Mouse (Mus musculus): Measurements from ENCODE around the gene Peli2. TPM values are rescaled to one million over a fixed set of nuclear protein-coding genes. Genes with fewer than 3 reads are reported as not detected.
A peak's percentile ranks its signal among the peaks of the same experiment; 100 is the strongest.

Peli2 gene
- polyA plus RNA-seq, 1 experiment from 2014 or later, result 15.3 TPM

DNA sequence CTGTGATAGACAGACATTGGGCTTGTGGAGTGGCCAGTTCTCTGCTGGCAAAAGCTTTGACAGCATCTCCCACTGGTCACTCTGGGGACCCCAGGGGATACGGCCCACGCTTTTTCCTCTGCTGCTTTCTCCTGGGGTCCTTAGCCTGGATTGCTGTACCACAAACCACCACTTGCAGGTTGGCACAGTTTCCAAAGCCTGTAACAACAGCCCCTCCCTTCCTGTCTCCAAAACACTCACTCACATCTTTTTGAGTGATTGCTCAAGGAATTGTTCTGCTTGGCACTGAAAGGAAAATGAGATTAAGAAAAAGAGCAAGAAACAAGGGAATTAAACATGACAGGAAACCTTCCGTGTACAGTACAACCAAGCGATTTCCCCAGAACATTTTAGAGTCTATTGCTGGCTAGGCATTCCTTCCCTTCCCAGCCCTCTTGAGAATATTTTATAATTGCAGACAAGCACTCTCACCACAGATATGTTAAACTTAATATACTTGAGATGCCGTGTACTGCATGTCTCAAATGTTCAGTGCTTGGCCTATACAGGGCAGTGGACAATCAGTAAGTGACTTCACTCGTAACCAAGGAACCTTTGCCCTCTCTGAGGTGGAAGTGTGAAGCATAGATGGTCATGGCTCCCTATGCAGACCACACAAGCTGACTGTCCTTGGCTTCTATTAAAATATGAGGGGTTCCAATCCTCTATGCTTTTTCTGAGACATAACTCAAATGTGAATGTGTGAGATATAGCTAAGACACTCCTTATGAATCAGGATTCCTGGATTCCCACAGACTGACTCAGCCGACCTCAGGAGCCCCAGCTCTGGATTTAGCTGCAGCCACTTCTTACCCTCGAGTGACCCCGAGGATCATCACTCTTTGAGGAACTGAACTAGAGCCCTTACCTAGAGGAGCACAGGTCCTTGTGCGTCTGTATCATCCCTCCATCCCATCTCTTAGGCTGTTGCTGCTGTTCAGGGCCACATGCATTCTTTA is 169.3 kb downstream of the Peli2 start:
- H3K4me3 ChIP-seq, result no peak overlapping the region
- no peaks in the 10 kb centered on the region for H3K27me3 ChIP-seq
- H3K4me1 ChIP-seq, result peaks cover 3% of the 10 kb centered on the region; the same call in 1 of the 2 replicates
- no peaks in the 10 kb centered on the region for H3K36me3 ChIP-seq
- no peak overlapping the region for H3K27ac ChIP-seq
- H3K4me2 ChIP-seq (replicated peaks), result no peak overlapping the region
- no peak for ATAC-seq (ENCODE audit: low FRiP score)
- H3K9ac ChIP-seq, result no peak overlapping the region
- WGBS, result 83% methylated on average over 10 of the region's 10 CpGs
- H3K9me3 ChIP-seq (replicated peaks), result no peaks in the 10 kb centered on the region

DNA sequence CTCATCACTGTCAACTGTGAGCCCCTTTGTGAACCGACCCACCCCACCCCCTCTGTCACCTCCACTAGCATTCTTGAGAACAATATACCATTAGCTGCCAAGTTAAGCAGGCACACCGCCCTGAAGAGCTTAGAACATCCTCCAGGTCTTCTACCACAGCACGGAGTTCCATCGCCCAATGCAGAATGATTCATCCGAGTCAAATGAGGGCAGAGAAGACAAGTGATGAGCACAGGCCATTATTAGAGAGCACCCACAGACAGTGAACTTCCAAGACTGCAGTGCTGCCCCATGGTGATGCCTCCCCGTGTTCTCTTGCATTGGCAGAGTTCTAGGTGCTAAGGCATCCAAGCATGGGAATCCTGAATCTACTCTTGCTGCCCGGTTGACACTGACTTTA is 172.9 kb downstream of the Peli2 start:
- WGBS, result 87% methylated on average over 7 of the region's 7 CpGs
- Histone ChIP-seq H3K9me3 (replicated peaks) (no peaks in the 10 kb centered on the region), H3K36me3 (no peaks in the 10 kb centered on the region), H3K27me3 (no peaks in the 10 kb centered on the region), H3K4me2 (replicated peaks) (no peak overlapping the region), H3K4me1 (peaks cover 7% of the 10 kb centered on the region), H3K27ac (no peak overlapping the region), H3K9ac (no peak overlapping the region), H3K4me3 (no peak overlapping the region)
- ATAC-seq (ENCODE audit: low FRiP score), result no peak

DNA sequence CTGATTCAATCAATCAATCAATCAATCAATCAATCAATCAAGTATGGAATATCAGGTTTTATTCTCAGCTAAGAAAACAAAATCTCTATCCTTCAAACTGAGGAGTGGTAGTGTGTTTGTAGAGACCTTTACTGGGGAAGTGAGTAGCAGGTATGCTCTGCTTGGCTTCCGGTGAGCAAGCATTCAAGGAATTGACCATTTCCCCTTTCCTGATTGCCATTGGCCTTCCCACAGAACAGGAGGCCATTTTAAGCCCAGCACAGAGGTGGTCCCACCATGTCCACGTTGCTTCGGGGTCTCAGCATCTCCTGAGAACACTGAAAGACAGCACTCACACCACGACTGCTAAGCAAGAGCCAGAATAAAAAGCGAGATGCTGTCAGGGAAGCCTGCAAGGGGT is 174.8 kb downstream of the Peli2 start:
- Histone ChIP-seq H3K4me1 (peaks cover 7% of the 10 kb centered on the region), H3K27me3 (no peaks in the 10 kb centered on the region), H3K4me2 (replicated peaks) (0 out of 2 replicates have a peak overlapping the region, but pooled peaks have one; percentile 19), H3K36me3 (no peaks in the 10 kb centered on the region), H3K9ac (no peak overlapping the region), H3K4me3 (no peak overlapping the region), H3K27ac (peak overlapping the region; percentile 35; the same call in 1 of the 2 replicates), H3K9me3 (replicated peaks) (no peaks in the 10 kb centered on the region)
- 61% methylated on average over 5 of the region's 5 CpGs for WGBS
- ATAC-seq (ENCODE audit: low FRiP score), result no peak

DNA sequence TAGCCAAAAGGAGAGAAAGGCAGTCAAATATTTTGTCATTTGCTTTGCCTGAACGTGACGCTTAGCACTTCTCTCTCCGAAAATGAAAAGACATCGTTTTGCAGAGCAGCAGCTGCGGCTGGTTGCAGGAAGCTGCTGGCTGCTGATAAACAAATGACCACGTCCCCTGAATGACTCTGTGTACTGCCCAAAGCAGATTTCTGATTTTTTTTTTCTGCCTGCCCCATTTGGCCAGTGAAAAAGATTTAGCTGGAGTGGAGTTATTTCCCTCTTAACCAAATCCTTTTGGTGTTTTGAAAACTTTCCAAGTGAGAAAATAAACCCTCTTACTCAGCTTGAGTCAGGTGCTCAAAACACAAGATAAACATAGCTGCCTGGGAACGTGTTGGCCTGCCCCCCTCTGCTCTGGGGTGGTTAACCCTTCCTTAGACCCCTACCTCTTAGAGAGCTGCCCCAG is 175.2 kb downstream of the Peli2 start:
- Histone ChIP-seq H3K9ac (no peak overlapping the region), H3K4me1 (peaks cover 7% of the 10 kb centered on the region), H3K9me3 (replicated peaks) (no peaks in the 10 kb centered on the region), H3K36me3 (no peaks in the 10 kb centered on the region), H3K27me3 (no peaks in the 10 kb centered on the region), H3K4me2 (replicated peaks) (0 out of 2 replicates have a peak overlapping the region, but pooled peaks have one; percentile 19), H3K27ac (peak overlapping the region; percentile 35; the same call in 1 of the 2 replicates), H3K4me3 (no peak overlapping the region)
- WGBS, result 28% methylated on average over 7 of the region's 7 CpGs
- no peak for ATAC-seq (ENCODE audit: low FRiP score)

DNA sequence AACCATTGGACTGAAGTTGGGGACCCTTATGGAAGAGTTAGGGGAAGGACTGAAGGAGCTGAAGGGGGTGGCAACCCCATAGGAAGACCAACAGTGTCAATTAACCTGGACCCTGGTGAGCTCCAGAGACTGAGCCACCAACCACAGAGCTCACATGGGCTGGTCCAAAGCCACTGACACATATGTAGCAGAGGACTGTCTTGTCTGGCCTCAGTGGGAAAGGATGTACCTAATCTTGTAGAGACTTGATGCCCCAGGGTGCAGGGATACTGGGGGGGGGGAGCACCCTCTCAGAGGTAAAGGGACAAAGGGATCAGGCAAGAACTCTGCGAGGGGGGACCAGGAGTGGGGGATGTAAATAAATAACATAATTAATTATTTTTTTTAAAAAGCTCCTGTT is 176.2 kb downstream of the Peli2 start:
- H3K4me1 ChIP-seq, result peaks cover 7% of the 10 kb centered on the region
- 88% methylated on average over 1 of the region's 1 CpGs for WGBS
- H3K27me3 ChIP-seq, result no peaks in the 10 kb centered on the region
- no peak for ATAC-seq (ENCODE audit: low FRiP score)
- H3K27ac ChIP-seq, result no peak overlapping the region
- no peak overlapping the region for H3K4me2 ChIP-seq (replicated peaks)
- H3K9me3 ChIP-seq (replicated peaks), result no peaks in the 10 kb centered on the region
- H3K9ac ChIP-seq, result no peak overlapping the region
- H3K36me3 ChIP-seq, result no peaks in the 10 kb centered on the region
- H3K4me3 ChIP-seq, result no peak overlapping the region

DNA sequence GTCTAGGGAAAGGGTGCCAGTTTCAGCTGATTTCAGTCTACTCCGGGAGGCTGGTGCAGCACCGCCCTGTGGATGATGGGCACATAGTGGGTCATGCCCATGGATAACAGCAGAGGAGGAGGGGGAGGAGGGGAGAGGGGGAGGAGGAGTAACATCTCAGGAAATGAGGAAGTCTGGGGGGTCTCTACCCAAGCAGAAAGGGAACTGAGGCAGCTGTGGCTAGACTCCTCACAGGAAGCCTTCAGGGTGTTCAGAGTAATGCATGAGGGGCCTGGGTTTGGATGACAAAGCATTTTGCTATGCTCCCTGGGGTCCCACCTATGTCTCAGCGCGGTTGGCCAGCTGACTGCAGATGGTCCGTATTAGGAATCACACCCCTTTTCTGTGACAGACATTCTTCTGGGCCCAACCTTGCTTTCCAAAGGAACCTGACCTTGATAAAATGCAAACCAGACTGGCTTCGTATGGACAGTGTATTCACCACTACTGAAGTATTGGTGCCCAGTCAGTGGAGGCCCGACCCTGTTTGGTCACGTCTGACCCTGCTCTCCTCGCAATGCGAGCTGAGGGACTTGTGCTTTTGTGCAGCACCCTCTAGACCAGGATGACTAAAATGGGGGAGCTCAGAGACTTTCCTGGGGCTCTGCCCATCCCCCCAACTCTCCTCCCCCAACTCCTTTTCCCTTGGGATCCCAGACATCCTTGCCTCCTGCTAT is 182.0 kb downstream of the Peli2 start:
- Histone ChIP-seq H3K9ac (no peak overlapping the region), H3K36me3 (no peaks in the 10 kb centered on the region), H3K4me2 (replicated peaks) (no peak overlapping the region), H3K27me3 (no peaks in the 10 kb centered on the region), H3K4me3 (no peak overlapping the region), H3K9me3 (replicated peaks) (0 out of 2 replicates have a peak, but pooled peaks cover 3% of the 10 kb centered on the region), H3K27ac (no peak overlapping the region), H3K4me1 (no peaks in the 10 kb centered on the region)
- 71% methylated on average over 10 of the region's 10 CpGs for WGBS
- ATAC-seq (ENCODE audit: low FRiP score), result no peak

DNA sequence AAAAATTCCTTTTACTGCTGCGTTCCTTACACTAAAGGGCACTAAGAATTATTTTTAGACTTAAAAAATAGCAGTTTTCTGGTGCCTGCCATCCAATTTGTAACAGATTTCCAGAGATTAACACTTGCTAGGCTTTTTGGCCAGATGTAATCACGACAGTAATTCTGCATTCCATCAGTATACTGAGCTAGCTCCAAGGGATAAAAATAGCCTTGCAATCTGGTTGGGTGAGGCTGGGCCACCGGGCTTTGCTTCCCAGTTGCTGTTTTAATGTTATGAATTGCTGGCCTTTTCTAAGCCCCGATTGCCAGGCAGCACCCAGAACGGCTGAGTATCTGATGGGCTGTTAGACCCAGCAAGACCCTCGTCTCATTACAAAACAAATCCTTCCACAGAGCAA is 182.6 kb downstream of the Peli2 start:
- H3K27ac ChIP-seq, result no peak overlapping the region
- WGBS, result 70% methylated on average over 6 of the region's 6 CpGs
- no peak for ATAC-seq (ENCODE audit: low FRiP score)

DNA sequence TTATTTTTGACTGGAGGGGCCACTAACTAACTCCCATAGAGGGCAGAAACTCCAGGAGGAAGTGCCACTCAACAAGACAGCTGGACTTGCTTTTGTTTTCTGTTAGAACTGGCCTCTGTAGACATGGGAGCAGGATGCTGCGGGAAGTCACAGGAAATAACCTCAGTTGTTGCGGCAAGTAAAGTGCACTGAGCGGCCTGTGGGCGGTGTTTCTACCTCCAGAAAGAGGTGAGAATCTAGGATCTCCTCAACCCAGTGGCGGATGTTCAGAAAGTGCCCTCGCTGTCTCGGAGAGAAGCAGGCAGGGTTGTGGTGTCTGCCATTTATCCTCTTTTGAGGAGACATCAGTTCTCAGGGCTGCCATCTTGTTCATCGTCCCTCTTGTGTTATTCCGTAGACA is 183.2 kb downstream of the Peli2 start:
- Histone ChIP-seq H3K27me3 (no peaks in the 10 kb centered on the region), H3K36me3 (no peaks in the 10 kb centered on the region), H3K27ac (no peak overlapping the region), H3K4me3 (no peak overlapping the region), H3K4me1 (no peaks in the 10 kb centered on the region), H3K9me3 (replicated peaks) (0 out of 2 replicates have a peak, but pooled peaks cover 6% of the 10 kb centered on the region), H3K4me2 (replicated peaks) (no peak overlapping the region), H3K9ac (no peak overlapping the region)
- 90% methylated on average over 9 of the region's 9 CpGs for WGBS
- no peak for ATAC-seq (ENCODE audit: low FRiP score)

More for the DNA sequence above, 182.6 kb downstream of the Peli2 start:
- H3K4me2 ChIP-seq (replicated peaks), result no peak overlapping the region
- no peaks in the 10 kb centered on the region for H3K36me3 ChIP-seq
- 0 out of 2 replicates have a peak, but pooled peaks cover 6% of the 10 kb centered on the region for H3K9me3 ChIP-seq (replicated peaks)
- H3K4me1 ChIP-seq, result no peaks in the 10 kb centered on the region
- no peaks in the 10 kb centered on the region for H3K27me3 ChIP-seq
- no peak overlapping the region for H3K9ac ChIP-seq
- H3K4me3 ChIP-seq, result no peak overlapping the region

DNA sequence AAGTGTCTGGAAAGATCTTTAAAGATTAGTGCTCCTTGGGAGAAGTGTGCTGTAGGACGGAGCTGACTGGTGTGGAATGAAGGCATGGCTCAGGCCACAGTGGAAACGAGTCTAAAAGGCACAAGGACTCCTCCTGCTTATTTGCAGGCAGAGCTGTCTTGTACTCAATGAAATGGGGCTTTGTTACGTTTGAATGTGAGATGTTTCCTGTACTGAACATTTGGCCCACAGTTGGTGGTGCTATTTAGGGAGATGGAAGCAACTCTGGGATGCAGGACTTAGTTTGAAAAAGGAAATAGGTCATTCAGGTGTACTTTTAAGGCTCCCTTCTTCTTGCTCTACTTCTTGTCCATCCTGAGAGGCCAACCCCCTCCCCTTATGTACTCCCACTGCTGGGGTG is 192.6 kb downstream of the Peli2 start:
- ATAC-seq (ENCODE audit: low FRiP score), result no peak
- WGBS, result 67% methylated on average over 3 of the region's 3 CpGs
- H3K36me3 ChIP-seq, result no peaks in the 10 kb centered on the region

DNA sequence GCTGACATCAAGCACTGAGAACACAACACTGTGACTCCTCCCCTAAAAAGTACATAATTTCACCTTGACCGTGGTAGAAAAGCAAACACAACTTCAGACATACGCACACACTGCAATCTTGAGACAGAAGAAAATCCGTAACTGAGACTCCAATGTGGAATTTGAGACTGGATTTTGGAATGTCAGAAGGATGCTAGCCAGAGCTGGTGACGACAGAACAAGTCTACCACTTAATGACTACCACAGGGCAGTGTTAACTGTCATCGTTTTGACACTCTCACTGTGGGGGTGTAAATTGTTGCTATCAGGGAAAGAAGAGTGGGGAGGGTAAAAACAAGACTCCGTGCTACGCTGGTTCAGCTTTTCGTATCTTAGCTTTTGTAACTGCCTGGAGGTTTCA is 195.8 kb downstream of the Peli2 start:
- Histone ChIP-seq H3K36me3 (no peaks in the 10 kb centered on the region), H3K9ac (no peak overlapping the region), H3K9me3 (replicated peaks) (no peaks in the 10 kb centered on the region), H3K27me3 (no peaks in the 10 kb centered on the region), H3K4me1 (no peaks in the 10 kb centered on the region), H3K4me2 (replicated peaks) (no peak overlapping the region), H3K27ac (no peak overlapping the region), H3K4me3 (no peak overlapping the region)
- no peak for ATAC-seq (ENCODE audit: low FRiP score)
- WGBS, result 72% methylated on average over 8 of the region's 8 CpGs

More for the DNA sequence above, 192.6 kb downstream of the Peli2 start:
- H3K4me2 ChIP-seq (replicated peaks), result no peak overlapping the region
- H3K4me1 ChIP-seq, result no peaks in the 10 kb centered on the region
- no peaks in the 10 kb centered on the region for H3K9me3 ChIP-seq (replicated peaks)
- no peak overlapping the region for H3K9ac ChIP-seq
- H3K27ac ChIP-seq, result no peak overlapping the region
- no peaks in the 10 kb centered on the region for H3K27me3 ChIP-seq
- H3K4me3 ChIP-seq, result no peak overlapping the region

DNA sequence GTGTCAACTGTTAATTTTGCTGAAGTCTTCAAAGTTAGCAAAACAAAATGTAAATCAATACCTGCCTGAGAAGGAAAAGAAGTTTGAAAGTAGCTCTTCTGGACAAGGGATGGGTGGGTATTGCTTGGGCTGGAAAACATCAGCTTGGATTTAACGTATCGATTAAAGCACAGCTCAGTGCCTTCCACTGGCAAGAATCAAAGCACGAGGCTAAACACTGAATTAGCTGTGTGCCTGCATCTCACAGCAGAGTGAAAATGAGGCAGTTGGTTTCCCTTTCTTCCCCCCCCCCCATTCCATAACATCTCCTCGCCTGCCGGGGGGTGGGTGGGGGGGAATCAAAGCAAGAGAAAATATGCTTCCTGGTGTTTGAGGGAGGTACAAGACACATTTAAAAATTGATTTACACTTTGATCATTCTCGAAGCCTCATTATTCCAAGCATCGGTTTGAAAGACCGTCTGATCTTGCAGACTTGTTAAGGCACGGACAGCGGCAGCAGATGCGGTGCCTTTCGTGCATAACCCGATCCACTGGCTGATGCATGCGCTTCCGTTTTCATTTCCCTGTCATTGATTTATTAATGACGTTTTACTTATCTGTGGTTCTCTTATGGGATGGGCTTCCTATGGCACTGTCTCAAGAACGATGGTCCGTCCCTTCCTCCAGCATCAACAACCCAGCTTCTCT is 203.3 kb downstream of the Peli2 start:
- Histone ChIP-seq H3K9me3 (replicated peaks) (no peaks in the 10 kb centered on the region), H3K27me3 (no peaks in the 10 kb centered on the region), H3K27ac (no peak overlapping the region), H3K4me1 (no peaks in the 10 kb centered on the region), H3K9ac (no peak overlapping the region), H3K4me3 (no peak overlapping the region), H3K4me2 (replicated peaks) (no peak overlapping the region), H3K36me3 (no peaks in the 10 kb centered on the region)
- WGBS, result 76% methylated on average over 18 of the region's 18 CpGs
- ATAC-seq (ENCODE audit: low FRiP score), result no peak

DNA sequence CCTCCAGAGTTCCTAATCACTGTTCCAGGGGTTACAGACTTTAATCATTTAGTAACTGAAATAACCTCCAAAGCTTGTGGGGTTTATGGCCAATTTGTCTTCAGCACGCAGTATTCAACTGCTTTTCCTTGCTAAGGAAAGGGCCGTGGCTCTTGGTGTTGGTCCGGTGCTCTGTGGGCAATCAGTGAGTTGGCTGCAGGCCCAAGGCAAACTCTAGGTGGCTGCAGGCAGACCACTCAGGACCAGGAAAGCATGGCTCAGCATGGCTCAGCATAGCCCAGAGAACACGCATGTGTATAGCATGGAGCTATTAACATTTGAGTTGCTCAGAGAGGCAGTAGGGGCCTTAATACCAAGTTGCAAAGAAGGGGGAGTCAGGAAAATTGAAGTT is 203.8 kb downstream of the Peli2 start:
- Histone ChIP-seq H3K27me3 (no peaks in the 10 kb centered on the region), H3K36me3 (no peaks in the 10 kb centered on the region), H3K4me3 (no peak overlapping the region), H3K9ac (no peak overlapping the region), H3K4me2 (replicated peaks) (no peak overlapping the region), H3K27ac (no peak overlapping the region), H3K9me3 (replicated peaks) (no peaks in the 10 kb centered on the region), H3K4me1 (no peaks in the 10 kb centered on the region)
- ATAC-seq (ENCODE audit: low FRiP score), result no peak
- WGBS, result 81% methylated on average over 4 of the region's 4 CpGs

Measured in hindbrain, embryonic 12.5 days (tissue).